Mouse (Mus musculus): Measurements from ENCODE around the gene Rab7.

The Rab7 gene

GRCm38 (mm10) chr6:88044577-88045405 is at the start of gene Rab7:
Gene Rab7, minus strand, starts transcription at chr6:88045270.
- DNase-seq (ENCODE audit: low spot score in 2 of 2) = peak; percentile 87 to 88

GRCm38 (mm10) chr6:88088971-88089370 is 43.9 kb upstream of the Rab7 start:
- no peak for DNase-seq (ENCODE audit: low spot score in 2 of 2)

GRCm38 (mm10) chr6:88084278-88085151 is 39.4 kb upstream of the Rab7 start, which contains the start of gene Rpn1:
Gene Rpn1, plus strand, starts transcription at chr6:88084482.
- peak; percentile 95 to 98 for DNase-seq (ENCODE audit: low spot score in 2 of 2)

GRCm38 (mm10) chr6:88083672-88084071 is 38.6 kb upstream of the Rab7 start:
- DNase-seq (ENCODE audit: low spot score in 2 of 2) = no peak

GRCm38 (mm10) chr6:88083095-88083494 is 38.0 kb upstream of the Rab7 start:
- no peak for DNase-seq (ENCODE audit: low spot score in 2 of 2)

GRCm38 (mm10) chr6:88075960-88076517 is 31.0 kb upstream of the Rab7 start:
- no peak for DNase-seq (ENCODE audit: low spot score in 2 of 2)

- DNase-seq (ENCODE audit: low spot score in 2 of 2) = peak; percentile 88 to 91
These were observed 29.9 kb upstream of the Rab7 start for GRCm38 (mm10) chr6:88074752-88075554.

- DNase-seq (ENCODE audit: low spot score in 2 of 2) = no peak
These were observed 26.1 kb upstream of the Rab7 start for GRCm38 (mm10) chr6:88071216-88071615.

GRCm38 (mm10) chr6:88070468-88070867 is 25.4 kb upstream of the Rab7 start:
- DNase-seq (ENCODE audit: low spot score in 2 of 2) = no peak

- DNase-seq (ENCODE audit: low spot score in 2 of 2) = no peak
These were observed 23.7 kb upstream of the Rab7 start for GRCm38 (mm10) chr6:88068739-88069138.

GRCm38 (mm10) chr6:88067722-88068121 is 22.7 kb upstream of the Rab7 start:
- DNase-seq (ENCODE audit: low spot score in 2 of 2) = no peak

- no peak for DNase-seq (ENCODE audit: low spot score in 2 of 2)
These were observed 20.9 kb upstream of the Rab7 start for GRCm38 (mm10) chr6:88065968-88066367.

- no peak for DNase-seq (ENCODE audit: low spot score in 2 of 2)
These were observed 20.0 kb upstream of the Rab7 start for GRCm38 (mm10) chr6:88065116-88065515.

GRCm38 (mm10) chr6:88064072-88064642 is 19.1 kb upstream of the Rab7 start:
- no peak for DNase-seq (ENCODE audit: low spot score in 2 of 2)

- no peak for DNase-seq (ENCODE audit: low spot score in 2 of 2)
These were observed 17.3 kb upstream of the Rab7 start for GRCm38 (mm10) chr6:88062398-88062797.

- no peak for DNase-seq (ENCODE audit: low spot score in 2 of 2)
These were observed 16.3 kb upstream of the Rab7 start for GRCm38 (mm10) chr6:88061406-88061805.

GRCm38 (mm10) chr6:88060602-88061001 is 15.5 kb upstream of the Rab7 start:
- no peak for DNase-seq (ENCODE audit: low spot score in 2 of 2)

GRCm38 (mm10) chr6:88059903-88060302 is 14.8 kb upstream of the Rab7 start:
- no peak for DNase-seq (ENCODE audit: low spot score in 2 of 2)

GRCm38 (mm10) chr6:88056866-88057265 is 11.8 kb upstream of the Rab7 start:
- no peak for DNase-seq (ENCODE audit: low spot score in 2 of 2)

GRCm38 (mm10) chr6:88055663-88056062 is 10.6 kb upstream of the Rab7 start:
- DNase-seq (ENCODE audit: low spot score in 2 of 2) = no peak

All from thymus, postnatal 10 days (tissue).